Mouse (Mus musculus) MEL (cell line): ENCODE measurements around the gene Btd.

ENCODE experiments used
- CTCF ChIP-seq, 3 experiments: IDR thresholded peaks in 2 of 3; conservative IDR thresholded peaks in 1 of 3; 2 replicates each; pipeline ENCODE4 v1.5.1; 2011 to 2012; ENCODE audit warnings: low read length in 3 of 3, low read depth in 2 of 3, mild to moderate bottlenecking in 2 of 3, improper control_type of control experiment in 1 of 3, inconsistent platforms in 1 of 3, mixed read lengths in 1 of 3, moderate library complexity in 1 of 3; ENCODE audit not compliant: control insufficient read depth in 1 of 3, insufficient read depth in 1 of 3, poor library complexity in 1 of 3, severe bottlenecking in 1 of 3
- E2F4 ChIP-seq: IDR thresholded peaks from 2 replicates; pipeline ENCODE4 v1.6.1; 2011; ENCODE audit warnings: low read depth, low read length, improper control_type of control experiment, borderline replicate concordance
- EP300 ChIP-seq, 2 experiments: IDR thresholded peaks; 2 replicates each; pipeline ENCODE4 v1.6.1; 2011; ENCODE audit warnings: improper control_type of control experiment in 2 of 2, low read length in 2 of 2, low read depth in 1 of 2, mild to moderate bottlenecking in 1 of 2
- MAFK ChIP-seq: IDR thresholded peaks from 2 replicates; pipeline ENCODE4 v1.6.1; 2011; ENCODE audit warnings: low read depth, mild to moderate bottlenecking, low read length, improper control_type of control experiment, borderline replicate concordance
- MAX ChIP-seq: IDR thresholded peaks from 2 replicates; pipeline ENCODE4 v1.6.1; 2011; ENCODE audit warnings: low read length, improper control_type of control experiment
- MAZ ChIP-seq: IDR thresholded peaks from 2 replicates; pipeline ENCODE4 v1.6.1; 2012; ENCODE audit warnings: low read depth, mild to moderate bottlenecking, inconsistent platforms, low read length, improper control_type of control experiment
- MXI1 ChIP-seq: IDR thresholded peaks from 2 replicates; pipeline ENCODE4 v1.6.1; 2011; ENCODE audit warnings: mild to moderate bottlenecking, low read depth, low read length, improper control_type of control experiment
- RAD21 ChIP-seq: IDR thresholded peaks from 2 replicates; pipeline ENCODE4 v1.6.1; 2011; ENCODE audit warnings: mild to moderate bottlenecking, low read depth, low read length, improper control_type of control experiment
- SMC3 ChIP-seq: IDR thresholded peaks from 2 replicates; pipeline ENCODE4 v1.6.1; 2011; ENCODE audit warnings: low read depth, low read length, improper control_type of control experiment
- ZC3H11A ChIP-seq: IDR thresholded peaks from 2 replicates; pipeline ENCODE4 v1.6.1; 2012; ENCODE audit warnings: low read depth, mild to moderate bottlenecking, inconsistent platforms, low read length, improper control_type of control experiment
- ZKSCAN1 ChIP-seq: IDR thresholded peaks from 2 replicates; pipeline ENCODE4 v1.6.1; 2012; ENCODE audit warnings: low read depth, mild to moderate bottlenecking, inconsistent platforms, low read length, improper control_type of control experiment, moderate library complexity
- ZMIZ1 ChIP-seq: IDR thresholded peaks from 2 replicates; pipeline ENCODE4 v1.6.1; 2012; ENCODE audit warnings: low read depth, mild to moderate bottlenecking, inconsistent platforms, low read length, improper control_type of control experiment, moderate library complexity

GRCm38 (mm10) chr14:31667741-31668140 is 26.9 kb downstream of the Btd start:
- TF ChIP-seq ZC3H11A (no peak), MAZ (no peak), RAD21 (no peak), CTCF (IDR thresholded peaks at IDR 0.05 in 2 of 3, conservative IDR thresholded peaks at IDR 0.05 in 1 of 3; ENCODE audit: control insufficient read depth in 1 of 3, insufficient read depth in 1 of 3, low read depth in 2 of 3, low read length in 3 of 3, poor library complexity in 1 of 3, severe bottlenecking in 1 of 3) (no peak), E2F4 (no peak), ZMIZ1 (no peak), MAFK (no peak), MXI1 (no peak), EP300 (IDR thresholded peaks at IDR 0.05; ENCODE audit: low read depth in 1 of 2, low read length in 2 of 2) (no peak), ZKSCAN1 (no peak), MAX (no peak), SMC3 (no peak)
